Mouse (Mus musculus): ENCODE measurements at regions not wholly inside any gene's neighbourhood (a gene's known extent, or its start where the extent isn't known, plus 50 kb on each side); places are given as distances from the start of the nearest gene placed in this dataset.

- Histone ChIP-seq H3K4me1 (replicated peaks; ENCODE audit: control insufficient read depth, insufficient read depth, low read length) (0 out of 2 replicates have a peak, but pooled peaks cover 2% of the 10 kb centered on the region), H3K4me2 (no peak overlapping the region), H3K36me3 (ENCODE audit: control insufficient read depth, insufficient read depth, low read length) (no peaks in the 10 kb centered on the region), H3K27ac (ENCODE audit: low read depth, low read length) (no peak overlapping the region), H3K27me3 (replicated peaks; ENCODE audit: control insufficient read depth, insufficient read depth, low read length) (no peaks in the 10 kb centered on the region), H3K9me3 (ENCODE audit: control insufficient read depth, low read length) (no peaks in the 10 kb centered on the region), H3K9ac (ENCODE audit: low read depth, low read length) (no peak overlapping the region), H3K4me3 (ENCODE audit: low read depth, low read length) (no peak overlapping the region)
- WGBS = 75% methylated on average over 10 of the region's 10 CpGs
- no peak for ATAC-seq (replicated peaks; ENCODE audit: low FRiP score)
- no peak for DNase-seq (ENCODE audit: low spot score)
Measured at GRCm38 (mm10) chr13:90725053-90725827, 179.9 kb downstream of the Atp6ap1l start.

GRCm38 (mm10) chr13:90724598-90724997 is 180.6 kb downstream of the Atp6ap1l start:
- Histone ChIP-seq H3K27me3 (replicated peaks; ENCODE audit: control insufficient read depth, insufficient read depth, low read length) (no peaks in the 10 kb centered on the region), H3K4me1 (replicated peaks; ENCODE audit: control insufficient read depth, insufficient read depth, low read length) (0 out of 2 replicates have a peak, but pooled peaks cover 2% of the 10 kb centered on the region), H3K9me3 (ENCODE audit: control insufficient read depth, low read length) (no peaks in the 10 kb centered on the region), H3K27ac (ENCODE audit: low read depth, low read length) (no peak overlapping the region), H3K4me2 (no peak overlapping the region), H3K9ac (ENCODE audit: low read depth, low read length) (no peak overlapping the region), H3K4me3 (ENCODE audit: low read depth, low read length) (no peak overlapping the region), H3K36me3 (ENCODE audit: control insufficient read depth, insufficient read depth, low read length) (no peaks in the 10 kb centered on the region)
- no peak for ATAC-seq (replicated peaks; ENCODE audit: low FRiP score)
- DNase-seq (ENCODE audit: low spot score) = no peak
- WGBS = 66% methylated on average over 3 of the region's 3 CpGs

GRCm38 (mm10) chr13:90723533-90723898 is 181.6 kb downstream of the Atp6ap1l start:
- H3K9me3 ChIP-seq (ENCODE audit: control insufficient read depth, low read length) = no peaks in the 10 kb centered on the region
- no peak overlapping the region for H3K27ac ChIP-seq (ENCODE audit: low read depth, low read length)
- H3K27me3 ChIP-seq (replicated peaks; ENCODE audit: control insufficient read depth, insufficient read depth, low read length) = no peaks in the 10 kb centered on the region
- H3K9ac ChIP-seq (ENCODE audit: low read depth, low read length) = no peak overlapping the region
- H3K36me3 ChIP-seq (ENCODE audit: control insufficient read depth, insufficient read depth, low read length) = no peaks in the 10 kb centered on the region
- DNase-seq (ENCODE audit: low spot score) (no peak), ATAC-seq (replicated peaks; ENCODE audit: low FRiP score) (no peak)
- H3K4me3 ChIP-seq (ENCODE audit: low read depth, low read length) = no peak overlapping the region
- H3K4me2 ChIP-seq = no peak overlapping the region
- H3K4me1 ChIP-seq (replicated peaks; ENCODE audit: control insufficient read depth, insufficient read depth, low read length) = 0 out of 2 replicates have a peak, but pooled peaks cover 2% of the 10 kb centered on the region
- 55% methylated on average over 3 of the region's 3 CpGs for WGBS

- 79% methylated on average over 8 of the region's 8 CpGs for WGBS
- no peak overlapping the region for H3K9ac ChIP-seq (ENCODE audit: low read depth, low read length)
- no peak overlapping the region for H3K4me2 ChIP-seq
- no peak overlapping the region for H3K4me3 ChIP-seq (ENCODE audit: low read depth, low read length)
- H3K9me3 ChIP-seq (ENCODE audit: control insufficient read depth, low read length) = no peaks in the 10 kb centered on the region
- H3K27me3 ChIP-seq (replicated peaks; ENCODE audit: control insufficient read depth, insufficient read depth, low read length) = no peaks in the 10 kb centered on the region
- no peak for DNase-seq (ENCODE audit: low spot score)
- no peaks in the 10 kb centered on the region for H3K36me3 ChIP-seq (ENCODE audit: control insufficient read depth, insufficient read depth, low read length)
- 0 out of 2 replicates have a peak, but pooled peaks cover 2% of the 10 kb centered on the region for H3K4me1 ChIP-seq (replicated peaks; ENCODE audit: control insufficient read depth, insufficient read depth, low read length)
- no peak overlapping the region for H3K27ac ChIP-seq (ENCODE audit: low read depth, low read length)
- no peak for ATAC-seq (replicated peaks; ENCODE audit: low FRiP score)
Measured at GRCm38 (mm10) chr13:90722599-90723532, 182.3 kb downstream of the Atp6ap1l start.

- Histone ChIP-seq H3K4me3 (ENCODE audit: low read depth, low read length) (no peak overlapping the region), H3K27ac (ENCODE audit: low read depth, low read length) (no peak overlapping the region), H3K9ac (ENCODE audit: low read depth, low read length) (no peak overlapping the region), H3K27me3 (replicated peaks; ENCODE audit: control insufficient read depth, insufficient read depth, low read length) (no peaks in the 10 kb centered on the region), H3K4me2 (no peak overlapping the region), H3K36me3 (ENCODE audit: control insufficient read depth, insufficient read depth, low read length) (no peaks in the 10 kb centered on the region), H3K9me3 (ENCODE audit: control insufficient read depth, low read length) (no peaks in the 10 kb centered on the region), H3K4me1 (replicated peaks; ENCODE audit: control insufficient read depth, insufficient read depth, low read length) (no peaks in the 10 kb centered on the region)
- DNase-seq (ENCODE audit: low spot score) (no peak), ATAC-seq (replicated peaks; ENCODE audit: low FRiP score) (no peak)
- 85% methylated on average over 2 of the region's 2 CpGs for WGBS
Measured at GRCm38 (mm10) chr13:90684324-90684723, 220.8 kb downstream of the Atp6ap1l start.

GRCm38 (mm10) chr13:90679162-90680010 is 225.8 kb downstream of the Atp6ap1l start:
- Histone ChIP-seq H3K4me3 (ENCODE audit: low read depth, low read length) (no peak overlapping the region), H3K4me1 (replicated peaks; ENCODE audit: control insufficient read depth, insufficient read depth, low read length) (no peaks in the 10 kb centered on the region), H3K9ac (ENCODE audit: low read depth, low read length) (no peak overlapping the region), H3K27me3 (replicated peaks; ENCODE audit: control insufficient read depth, insufficient read depth, low read length) (no peaks in the 10 kb centered on the region), H3K27ac (ENCODE audit: low read depth, low read length) (no peak overlapping the region), H3K36me3 (ENCODE audit: control insufficient read depth, insufficient read depth, low read length) (no peaks in the 10 kb centered on the region), H3K9me3 (ENCODE audit: control insufficient read depth, low read length) (no peaks in the 10 kb centered on the region), H3K4me2 (no peak overlapping the region)
- ATAC-seq (replicated peaks; ENCODE audit: low FRiP score) (no peak), DNase-seq (ENCODE audit: low spot score) (no peak)
- 75% methylated on average over 8 of the region's 8 CpGs for WGBS

- H3K4me2 ChIP-seq = no peak overlapping the region
- 60% methylated on average over 3 of the region's 3 CpGs for WGBS
- H3K9ac ChIP-seq (ENCODE audit: low read depth, low read length) = no peak overlapping the region
- no peaks in the 10 kb centered on the region for H3K36me3 ChIP-seq (ENCODE audit: control insufficient read depth, insufficient read depth, low read length)
- DNase-seq (ENCODE audit: low spot score) = no peak
- no peak for ATAC-seq (replicated peaks; ENCODE audit: low FRiP score)
- no peaks in the 10 kb centered on the region for H3K27me3 ChIP-seq (replicated peaks; ENCODE audit: control insufficient read depth, insufficient read depth, low read length)
- no peaks in the 10 kb centered on the region for H3K9me3 ChIP-seq (ENCODE audit: control insufficient read depth, low read length)
- no peaks in the 10 kb centered on the region for H3K4me1 ChIP-seq (replicated peaks; ENCODE audit: control insufficient read depth, insufficient read depth, low read length)
- H3K4me3 ChIP-seq (ENCODE audit: low read depth, low read length) = no peak overlapping the region
- no peak overlapping the region for H3K27ac ChIP-seq (ENCODE audit: low read depth, low read length)
Measured at GRCm38 (mm10) chr13:90673823-90674222, 231.3 kb downstream of the Atp6ap1l start.

- DNase-seq (ENCODE audit: low spot score) (no peak), ATAC-seq (replicated peaks; ENCODE audit: low FRiP score) (no peak)
- no peak overlapping the region for H3K27ac ChIP-seq (ENCODE audit: low read depth, low read length)
- H3K4me2 ChIP-seq = no peak overlapping the region
- no peaks in the 10 kb centered on the region for H3K36me3 ChIP-seq (ENCODE audit: control insufficient read depth, insufficient read depth, low read length)
- no peak overlapping the region for H3K4me3 ChIP-seq (ENCODE audit: low read depth, low read length)
- H3K27me3 ChIP-seq (replicated peaks; ENCODE audit: control insufficient read depth, insufficient read depth, low read length) = no peaks in the 10 kb centered on the region
- no peaks in the 10 kb centered on the region for H3K4me1 ChIP-seq (replicated peaks; ENCODE audit: control insufficient read depth, insufficient read depth, low read length)
- H3K9me3 ChIP-seq (ENCODE audit: control insufficient read depth, low read length) = no peaks in the 10 kb centered on the region
- no peak overlapping the region for H3K9ac ChIP-seq (ENCODE audit: low read depth, low read length)
- WGBS = 84% methylated on average over 1 of the region's 1 CpGs
Measured at GRCm38 (mm10) chr13:90673079-90673478, 232.1 kb downstream of the Atp6ap1l start.
